Mouse (Mus musculus) embryo, embryonic 10 days (tissue): Measurements from ENCODE around the gene S100a11.

ENCODE experiments used
- DNase-seq: peaks from one replicate; pipeline ENCODE4 v3.0.0-alpha.2; 2015; ENCODE audit warnings: low spot score

The S100a11 gene

DNA sequence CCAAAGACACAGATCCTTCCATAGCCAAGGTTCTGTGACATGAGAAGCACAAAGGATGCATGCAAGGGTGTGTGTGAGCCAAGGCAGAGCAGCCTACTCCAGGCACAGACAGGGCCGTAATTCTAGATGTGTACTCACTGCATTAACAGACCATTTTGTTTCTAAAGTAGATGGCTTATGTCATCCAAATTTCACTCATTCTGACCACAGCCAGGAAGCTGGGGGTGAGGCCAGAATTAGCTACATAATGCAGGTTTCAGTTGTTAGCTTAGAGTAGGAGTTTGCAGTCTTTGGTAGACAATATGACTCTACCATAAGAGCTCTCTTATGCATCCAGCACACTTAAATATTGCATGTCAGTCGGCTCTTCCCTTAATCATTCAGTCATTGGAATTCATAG, 42.1 kb downstream of the S100a11 start:
- no peak for DNase-seq

DNA sequence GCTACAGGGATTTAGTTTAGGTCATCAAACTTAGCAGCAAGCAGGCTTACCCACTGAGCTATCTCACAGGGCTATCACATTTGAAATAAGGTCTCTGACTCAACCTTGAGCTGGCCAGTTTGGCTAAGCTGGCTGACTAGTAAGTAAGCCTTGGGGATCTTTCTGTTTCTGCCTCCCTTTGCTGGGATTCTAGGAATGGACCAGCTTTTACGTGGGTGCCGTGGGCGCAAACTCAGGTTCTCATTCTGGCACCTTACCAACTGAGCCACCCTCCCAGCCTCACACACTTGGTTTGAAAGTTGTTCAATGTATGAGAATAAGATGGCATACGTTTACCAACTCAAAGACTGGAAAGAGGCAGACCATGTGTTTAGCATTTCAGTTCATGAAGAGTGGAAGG, 42.9 kb downstream of the S100a11 start:
- no peak for DNase-seq

- DNase-seq, result no peak
Measured at GRCm38 (mm10) chr3:93566892-93567291, 46.6 kb downstream of the S100a11 start.

- no peak for DNase-seq
Measured at GRCm38 (mm10) chr3:93567721-93568120, 47.4 kb downstream of the S100a11 start.

DNA sequence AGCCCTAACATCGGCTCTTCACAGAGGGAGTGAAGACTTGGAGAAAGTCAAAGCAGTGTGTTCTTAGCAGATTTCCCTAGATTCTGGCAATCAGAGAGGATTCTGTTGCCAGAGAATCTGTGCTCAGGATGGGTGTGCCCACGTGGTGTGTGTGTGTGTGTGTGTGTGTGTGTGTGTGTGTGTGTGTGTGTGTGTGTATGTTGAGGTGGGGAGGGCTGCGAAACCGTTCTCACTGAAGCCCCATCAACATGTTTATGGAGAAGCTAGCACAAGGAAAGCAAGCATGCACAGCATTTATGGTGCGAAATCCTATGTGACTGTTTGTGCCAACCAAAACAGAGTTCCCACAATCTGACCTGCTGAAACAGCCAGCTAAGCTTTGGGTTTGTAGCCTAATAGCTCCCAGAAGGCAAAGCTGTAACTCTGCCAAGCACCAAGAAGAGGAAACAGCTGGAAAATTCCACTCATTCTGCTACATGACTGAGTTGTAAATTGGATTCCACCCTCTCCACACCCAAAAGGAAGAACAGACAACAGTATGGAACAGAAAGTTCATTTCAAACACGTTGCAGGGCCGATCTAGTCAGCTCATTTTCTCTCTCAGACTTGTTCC, 48.2 kb downstream of the S100a11 start:
- no peak for DNase-seq

DNA sequence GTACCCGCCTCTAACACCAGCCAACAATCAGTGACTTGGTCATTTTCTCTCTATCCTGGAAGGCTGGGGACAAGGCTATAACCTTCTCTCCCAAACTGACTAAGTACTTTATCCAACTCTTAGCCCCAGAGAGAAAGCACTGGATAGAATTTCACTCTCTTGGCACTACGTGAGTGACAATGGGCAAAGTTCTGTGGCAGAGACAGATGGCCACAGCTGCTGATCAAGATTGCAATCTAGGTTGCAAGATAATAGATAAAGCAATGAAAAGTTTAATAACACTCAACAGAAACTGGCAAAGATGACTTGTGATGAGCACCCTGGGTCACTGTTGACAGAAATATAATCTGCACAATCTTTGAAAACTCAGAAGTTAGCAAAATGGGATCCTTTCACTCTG, 48.8 kb downstream of the S100a11 start:
- no peak for DNase-seq

- no peak for DNase-seq
Measured at GRCm38 (mm10) chr3:93572058-93572791, 51.9 kb downstream of the S100a11 start.
